Mouse (Mus musculus) megakaryocyte, adult 5-6 weeks (primary cell): ENCODE data around the gene Pilra. TPM values are rescaled to one million over a fixed set of nuclear protein-coding genes. Genes with fewer than 3 reads are reported as not detected.

Source experiments
- ATAC-seq: 2 replicates; pipeline ENCODE4 v1.8.0; 2016; ENCODE audit warnings: mild to moderate bottlenecking, inconsistent platforms; ENCODE audit not compliant: poor library complexity, severe bottlenecking
- total RNA-seq, 2 experiments: library from RNA; stranded (forward) in 1 of 2; stranded (reverse) in 1 of 2; fragments of 153-499, 151-499 nt in 1 of 2; fragments of 221-1000, 200-1000 nt in 1 of 2; gene quantifications; 2 replicates each; pipeline versions ENCODE4 v1.2.3 to v1.2.4; 2015 to 2017

Pilra gene
- total RNA-seq, 2 experiments from 2014 or later = 65.2 to 95.8 TPM

GRCm38 (mm10) chr5:137825971-137826370 lies 10.1 kb downstream of the Pilra start:
- ATAC-seq = no peak

- peak; percentile 55 for ATAC-seq
Measured at GRCm38 (mm10) chr5:137825030-137825429, 11.1 kb downstream of the Pilra start.

- no peak for ATAC-seq
Measured at GRCm38 (mm10) chr5:137823455-137824045, 12.5 kb downstream of the Pilra start.

- no peak for ATAC-seq
Measured at GRCm38 (mm10) chr5:137822602-137823001, 13.5 kb downstream of the Pilra start.

GRCm38 (mm10) chr5:137822126-137822525 lies 14.0 kb downstream of the Pilra start:
- no peak for ATAC-seq

DNA sequence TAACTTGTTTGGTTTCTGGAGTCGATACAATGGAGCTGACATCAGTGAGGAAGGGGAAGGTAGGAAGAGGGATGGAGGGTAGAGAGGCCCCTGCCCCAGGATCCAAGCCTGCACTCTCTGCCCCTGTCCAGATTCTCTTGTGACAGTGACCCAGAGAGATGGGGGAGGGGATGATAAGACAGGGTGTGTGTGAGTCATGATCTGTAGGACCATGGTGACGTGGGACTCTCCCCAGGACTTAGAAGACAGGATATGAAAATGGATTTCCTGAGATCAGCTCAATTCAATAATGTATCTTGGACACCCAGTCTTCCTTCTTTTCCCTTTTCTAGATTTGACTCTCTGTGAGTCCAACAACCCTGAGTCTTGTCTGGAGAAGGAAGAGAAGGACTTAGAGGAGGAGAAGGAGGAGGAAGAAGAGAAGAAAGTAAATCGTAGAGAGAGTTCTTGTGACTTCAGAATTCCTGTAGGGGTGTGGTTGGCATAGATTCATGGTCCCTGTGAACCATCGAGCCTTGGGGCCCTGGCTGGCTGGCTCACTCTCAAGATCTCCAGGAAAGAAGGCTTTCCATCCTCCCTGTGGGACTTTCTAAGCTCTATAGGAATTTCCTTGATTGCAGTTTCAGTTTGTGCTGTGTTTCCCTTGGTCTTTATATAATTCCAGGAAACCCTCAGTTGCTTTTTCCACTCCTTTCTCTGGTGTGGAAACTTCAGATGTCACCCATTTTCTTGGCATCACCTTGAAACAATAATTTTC lies 18.4 kb downstream of the Pilra start:
- no peak for ATAC-seq

GRCm38 (mm10) chr5:137808316-137808715 lies 27.8 kb downstream of the Pilra start:
- ATAC-seq = no peak

- ATAC-seq = no peak
Measured at GRCm38 (mm10) chr5:137806158-137806557, 29.9 kb downstream of the Pilra start.

DNA sequence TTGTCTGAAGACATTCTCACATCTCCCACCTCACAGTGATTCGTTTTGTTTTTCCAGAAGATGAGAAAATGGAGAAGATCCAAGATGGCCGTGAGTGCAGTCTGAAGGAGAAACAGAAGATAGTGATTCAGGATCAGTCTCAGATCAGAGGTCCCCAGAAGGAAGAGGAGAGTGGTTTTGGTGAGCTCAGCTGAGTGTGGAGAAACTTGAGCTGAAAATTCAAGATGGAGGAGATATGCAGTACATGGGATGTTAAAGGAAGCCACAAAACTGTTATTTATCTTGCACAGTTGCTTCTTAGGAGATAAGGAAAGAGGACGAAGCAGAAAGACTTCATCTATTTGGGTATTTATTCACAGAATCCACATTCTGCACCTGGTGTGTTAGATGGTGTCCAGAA lies 35.2 kb downstream of the Pilra start:
- no peak for ATAC-seq

- 0 out of 2 replicates have a peak, but pooled peaks have one; percentile 15 for ATAC-seq
Measured at GRCm38 (mm10) chr5:137796606-137797005, 39.5 kb downstream of the Pilra start.

GRCm38 (mm10) chr5:137791553-137791952 lies 44.5 kb downstream of the Pilra start:
- no peak for ATAC-seq

DNA sequence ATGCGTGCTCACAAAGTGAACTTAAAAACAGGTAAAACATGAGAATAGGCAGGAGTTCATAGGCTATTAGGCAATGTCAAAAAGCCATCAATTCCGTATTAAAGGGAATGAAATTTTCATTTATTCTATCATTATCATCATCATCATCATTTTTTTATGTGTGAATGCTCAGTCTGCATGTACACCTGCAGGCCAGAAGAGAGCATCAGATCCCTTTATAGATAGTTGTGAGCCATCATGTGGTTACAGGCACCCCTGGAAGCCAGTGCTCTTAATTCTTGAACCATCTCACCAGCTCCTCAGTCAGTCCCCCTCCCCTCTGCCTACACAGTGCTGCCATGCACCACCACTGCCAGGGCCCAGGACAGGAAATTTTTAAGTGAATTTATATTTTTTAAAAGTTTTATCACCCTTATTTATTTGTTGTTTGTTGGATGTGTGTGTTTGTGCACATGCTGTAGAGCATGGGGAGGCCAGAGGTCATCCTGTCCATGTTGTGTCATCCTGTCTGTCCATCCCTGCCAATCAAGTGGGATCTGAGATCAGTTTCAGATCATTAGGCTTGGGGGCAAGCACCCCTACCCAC lies 47.0 kb downstream of the Pilra start:
- ATAC-seq = no peak

DNA sequence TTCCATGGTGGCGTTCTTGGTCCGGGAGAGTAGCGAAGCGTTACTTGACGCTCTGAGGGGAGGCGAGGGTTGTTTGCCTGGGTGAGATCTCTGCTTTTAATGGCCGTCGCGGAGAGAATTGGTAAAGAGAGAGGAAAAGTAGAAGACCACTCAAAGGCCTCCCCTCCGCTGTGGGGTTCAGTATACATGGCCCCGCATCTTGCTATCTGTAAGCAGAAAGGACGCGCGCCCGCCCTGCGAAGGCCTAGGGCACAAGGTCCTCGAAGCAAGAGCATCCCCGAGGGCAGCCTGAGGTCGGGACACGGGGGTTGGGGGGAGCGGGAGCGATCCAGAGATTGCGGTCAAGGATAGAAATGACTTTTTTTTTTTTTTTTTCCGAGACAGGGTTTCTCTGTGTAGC lies 47.9 kb downstream of the Pilra start:
- no peak for ATAC-seq

DNA sequence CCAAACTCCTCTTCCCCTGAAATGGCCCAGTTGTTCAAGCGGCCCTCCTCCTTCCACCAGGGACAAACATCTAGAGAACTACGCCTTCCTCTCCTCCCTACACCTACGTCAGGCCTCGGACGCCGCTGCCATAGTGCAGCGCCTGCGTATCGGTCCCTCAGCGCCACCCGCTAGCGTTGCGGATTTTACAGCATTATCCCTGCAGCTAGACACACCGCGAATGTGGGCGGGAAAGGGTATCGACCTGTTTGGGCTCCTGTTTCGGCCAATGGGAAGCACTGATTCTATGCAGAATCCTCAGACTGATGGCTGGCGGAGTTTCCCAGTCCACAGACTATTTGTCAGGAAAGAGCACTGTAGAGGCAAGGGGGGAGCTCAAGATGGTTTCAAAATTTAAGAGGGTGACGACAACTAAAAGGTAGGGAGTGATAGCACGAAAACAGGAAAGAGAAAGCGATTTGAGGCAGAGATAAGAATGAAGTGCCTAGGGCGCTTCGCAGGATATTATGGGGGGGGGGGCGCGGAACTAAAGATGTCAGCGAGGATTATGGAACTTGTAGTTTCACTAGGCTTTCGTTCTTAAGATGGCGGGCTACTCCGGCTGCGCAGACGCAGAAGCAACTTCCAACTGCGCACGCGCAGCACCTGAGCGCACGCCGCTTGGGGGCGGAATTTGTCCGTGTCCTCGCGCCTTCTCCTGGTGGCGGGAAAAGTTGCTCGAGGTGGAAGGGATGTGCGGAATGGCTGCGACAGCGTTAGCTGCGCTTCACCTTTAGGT lies 48.7 kb downstream of the Pilra start, which contains the start of the genes Mepce and Zcwpw1:
Gene Mepce (minus strand): TSS at position 505 of the 778 bp plus-strand sequence.
Gene Zcwpw1 (plus strand): TSS at position 648 of the 778 bp plus-strand sequence.
- peak; percentile 43 for ATAC-seq

- ATAC-seq = peak; percentile 76
Measured at GRCm38 (mm10) chr5:137786109-137786942, 49.8 kb downstream of the Pilra start.

DNA sequence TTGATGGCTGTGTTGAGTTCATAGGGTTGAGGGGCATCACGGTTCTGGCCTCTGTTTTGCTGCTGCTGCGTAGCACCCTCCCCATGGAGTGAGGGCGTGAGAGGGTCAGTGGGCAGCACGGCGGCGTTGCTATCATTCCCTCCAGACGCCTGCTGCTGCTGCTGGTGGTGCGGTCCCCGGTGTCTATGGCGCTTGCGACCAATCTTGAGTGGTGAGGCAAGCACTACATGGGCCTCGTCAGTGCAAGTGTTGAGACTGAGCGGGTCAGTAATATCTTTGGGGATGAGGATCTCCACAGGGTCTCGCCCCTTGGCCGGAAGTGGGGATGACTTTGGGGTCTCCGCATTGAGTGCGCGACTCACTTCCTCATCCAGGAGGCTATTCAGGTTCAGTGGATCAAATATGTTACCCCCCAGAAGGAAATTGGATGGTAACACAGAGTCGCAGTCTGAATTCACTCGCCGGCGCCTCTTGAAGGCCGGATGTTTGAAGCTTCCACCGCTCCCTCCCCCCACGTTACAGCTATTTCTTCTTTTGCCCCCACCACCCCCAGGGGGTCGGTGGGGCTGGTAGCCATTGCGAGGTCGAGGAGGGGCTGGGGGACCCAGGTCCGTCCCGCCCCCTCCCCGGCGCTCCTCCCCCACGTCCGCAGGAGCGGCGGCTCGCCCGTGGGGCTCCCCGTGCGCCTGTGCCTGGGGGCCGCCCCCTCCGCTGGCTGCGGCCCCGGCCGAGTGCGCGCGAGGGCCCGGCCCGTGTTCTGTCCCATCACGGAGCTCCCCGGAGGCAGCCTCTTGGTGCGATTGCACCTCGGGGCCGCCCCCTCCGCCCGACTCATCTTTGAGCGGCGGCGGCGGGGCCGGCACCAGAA lies 50.7 kb downstream of the Pilra start:
- ATAC-seq = 0 out of 2 replicates have a peak, but pooled peaks have one; percentile 0

GRCm38 (mm10) chr5:137784546-137784945 lies 51.5 kb downstream of the Pilra start:
- ATAC-seq = no peak

GRCm38 (mm10) chr5:137783901-137784540 lies 52.1 kb downstream of the Pilra start:
- ATAC-seq = no peak
